Mouse (Mus musculus): Measurements from ENCODE around the gene Dnase2b. TPM values are rescaled to one million over a fixed set of nuclear protein-coding genes. Genes with fewer than 3 reads are reported as not detected.

Gene Dnase2b
- total RNA-seq, 4 experiments from 2014 or later: not detected

- DNase-seq: no peak
Observed at GRCm38 (mm10) chr3:146611821-146612220, 3.6 kb downstream of the Dnase2b start.

DNA sequence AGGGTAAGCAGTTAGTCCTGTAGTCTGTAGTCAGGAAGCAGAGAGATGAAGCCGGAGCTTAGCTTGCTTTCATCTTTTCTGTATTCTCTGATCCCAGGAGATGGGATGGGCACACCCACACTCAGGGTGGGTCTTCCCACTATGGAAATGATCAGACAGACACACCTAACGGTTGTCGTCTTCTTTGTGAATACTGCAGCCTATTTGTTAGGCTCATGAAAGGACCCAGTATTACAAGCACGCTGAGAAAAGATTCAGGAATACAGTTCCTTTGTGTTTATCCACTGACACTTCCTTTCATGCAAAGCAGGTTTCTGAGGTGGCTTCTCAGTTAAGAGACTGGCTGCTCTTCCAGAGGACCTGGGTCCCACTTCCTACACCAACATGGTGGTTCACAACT is 4.1 kb downstream of the Dnase2b start:
- no peak for DNase-seq

DNA sequence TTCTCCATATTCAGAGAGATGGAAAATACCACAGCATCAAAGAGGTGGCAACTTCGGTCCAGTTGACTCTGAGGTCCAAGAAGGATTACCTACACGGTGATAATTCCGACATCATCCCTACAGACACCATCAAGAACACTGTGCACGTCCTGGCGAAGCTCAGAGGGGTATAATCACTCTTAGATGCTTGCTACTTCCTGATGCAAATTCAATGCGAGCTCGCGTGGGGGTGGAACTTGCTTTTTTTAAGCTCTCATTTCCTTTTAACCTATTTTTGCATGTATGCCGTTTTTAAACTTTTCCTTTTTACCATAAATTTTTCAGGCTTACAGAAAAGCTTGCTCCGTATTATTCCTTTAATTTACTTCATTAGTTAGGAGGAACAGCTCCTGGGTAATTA is 5.1 kb downstream of the Dnase2b start:
- DNase-seq: no peak

- no peak for DNase-seq
Observed at GRCm38 (mm10) chr3:146607368-146607767, 8.0 kb downstream of the Dnase2b start.

GRCm38 (mm10) chr3:146604647-146605046 is 10.7 kb downstream of the Dnase2b start:
- DNase-seq: no peak

DNA sequence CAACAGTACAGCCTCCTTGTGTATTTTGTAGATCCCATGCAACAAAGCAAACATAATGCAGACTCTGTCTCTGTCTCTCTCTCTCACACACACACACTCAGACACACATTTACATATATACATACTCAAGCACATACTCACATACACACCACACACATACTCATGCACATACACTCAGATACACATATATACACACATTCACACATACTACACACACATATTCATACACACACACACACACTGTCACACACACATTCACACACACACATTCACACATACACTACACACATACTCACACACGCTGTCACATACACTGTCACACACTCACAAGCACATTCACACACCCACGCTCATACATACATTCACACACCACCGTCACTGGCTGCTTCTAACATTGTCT is 12.9 kb downstream of the Dnase2b start:
- no peak for DNase-seq

GRCm38 (mm10) chr3:146601205-146601604 is 14.2 kb downstream of the Dnase2b start:
- no peak for DNase-seq

DNA sequence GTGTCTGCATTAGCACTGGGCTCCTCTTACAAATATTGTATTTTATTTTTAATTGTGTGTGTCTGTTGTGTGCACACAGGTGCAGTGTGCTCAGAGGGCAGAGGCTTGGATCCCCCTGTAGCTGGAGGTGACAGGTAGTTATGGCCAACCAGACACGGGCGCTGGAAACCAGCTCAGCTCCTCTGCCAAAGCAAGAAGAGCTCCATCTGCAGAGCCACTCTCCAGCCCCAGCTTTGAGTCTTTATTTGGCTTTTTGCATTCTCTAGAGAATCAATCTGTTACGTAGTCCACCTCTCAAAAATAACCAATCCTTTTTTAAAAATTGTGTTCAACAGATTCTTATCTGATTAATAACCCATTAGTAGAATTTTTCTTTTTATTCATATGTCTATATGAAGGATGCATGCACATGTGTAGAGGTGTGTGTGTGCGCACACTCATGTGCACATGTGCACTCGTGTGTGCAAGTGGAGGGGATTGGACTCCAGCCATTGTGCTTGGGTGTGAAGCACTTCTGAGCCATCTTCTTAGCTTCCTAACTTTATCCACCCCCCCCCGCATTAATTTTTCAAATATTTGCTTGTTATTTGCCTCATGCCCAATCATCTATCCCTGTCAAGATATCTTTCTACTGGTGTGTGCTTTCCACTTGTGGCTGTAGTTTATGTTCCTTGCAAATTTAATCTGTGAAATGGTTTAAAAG is 16.0 kb downstream of the Dnase2b start:
- DNase-seq: no peak

- DNase-seq: no peak
Observed at GRCm38 (mm10) chr3:146598411-146598810, 17.0 kb downstream of the Dnase2b start.

- no peak for DNase-seq
Observed at GRCm38 (mm10) chr3:146596864-146597263, 18.5 kb downstream of the Dnase2b start.

DNA sequence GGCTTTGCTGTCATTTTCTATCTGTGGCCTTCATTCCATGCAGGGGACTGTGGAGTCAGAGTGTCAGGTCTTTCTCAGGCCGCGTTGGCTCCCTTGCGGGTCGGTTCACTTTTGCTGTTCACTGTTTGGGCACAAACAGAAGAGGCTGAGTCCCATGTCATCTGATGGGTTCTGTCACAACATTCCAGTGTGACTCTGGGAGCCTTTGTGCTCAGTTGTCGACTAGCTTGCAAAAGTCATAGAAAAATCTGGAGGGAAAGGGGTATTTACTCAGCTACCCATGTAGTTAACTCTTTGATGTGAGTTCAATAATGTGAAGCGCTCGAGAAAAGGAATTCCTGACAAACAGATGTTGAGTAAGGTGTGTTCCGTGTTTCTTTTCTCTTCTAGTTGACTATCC is 19.0 kb downstream of the Dnase2b start:
- no peak for DNase-seq

- DNase-seq: no peak
Observed at GRCm38 (mm10) chr3:146595440-146595839, 20.0 kb downstream of the Dnase2b start.

GRCm38 (mm10) chr3:146591601-146592000 is 23.8 kb downstream of the Dnase2b start:
- DNase-seq: no peak

DNA sequence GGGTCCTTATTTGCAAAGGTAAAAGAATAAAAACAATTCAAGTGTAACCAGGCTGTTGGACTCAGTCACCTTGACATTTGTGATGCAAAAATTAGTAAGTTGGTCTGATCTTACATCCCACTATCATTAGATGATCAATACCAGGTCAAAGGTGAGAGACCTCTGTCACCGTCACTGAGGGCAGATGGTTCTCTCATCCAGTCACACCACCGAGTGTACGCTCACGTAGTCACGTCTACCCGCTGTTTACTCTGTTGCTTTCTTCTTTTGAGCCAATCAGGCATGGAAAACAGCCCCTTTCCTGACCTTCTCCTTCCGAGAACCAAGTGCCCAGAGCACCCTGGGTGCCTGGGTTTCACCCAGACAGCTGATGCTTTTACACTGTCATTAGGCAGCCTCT is 24.2 kb downstream of the Dnase2b start:
- no peak for DNase-seq

GRCm38 (mm10) chr3:146589523-146589922 is 25.9 kb downstream of the Dnase2b start:
- no peak for DNase-seq

GRCm38 (mm10) chr3:146586616-146587015 is 28.8 kb downstream of the Dnase2b start:
- DNase-seq: no peak

- no peak for DNase-seq
Observed at GRCm38 (mm10) chr3:146583908-146584307, 31.5 kb downstream of the Dnase2b start.

- DNase-seq: no peak
Observed at GRCm38 (mm10) chr3:146583478-146583877, 31.9 kb downstream of the Dnase2b start.

DNA sequence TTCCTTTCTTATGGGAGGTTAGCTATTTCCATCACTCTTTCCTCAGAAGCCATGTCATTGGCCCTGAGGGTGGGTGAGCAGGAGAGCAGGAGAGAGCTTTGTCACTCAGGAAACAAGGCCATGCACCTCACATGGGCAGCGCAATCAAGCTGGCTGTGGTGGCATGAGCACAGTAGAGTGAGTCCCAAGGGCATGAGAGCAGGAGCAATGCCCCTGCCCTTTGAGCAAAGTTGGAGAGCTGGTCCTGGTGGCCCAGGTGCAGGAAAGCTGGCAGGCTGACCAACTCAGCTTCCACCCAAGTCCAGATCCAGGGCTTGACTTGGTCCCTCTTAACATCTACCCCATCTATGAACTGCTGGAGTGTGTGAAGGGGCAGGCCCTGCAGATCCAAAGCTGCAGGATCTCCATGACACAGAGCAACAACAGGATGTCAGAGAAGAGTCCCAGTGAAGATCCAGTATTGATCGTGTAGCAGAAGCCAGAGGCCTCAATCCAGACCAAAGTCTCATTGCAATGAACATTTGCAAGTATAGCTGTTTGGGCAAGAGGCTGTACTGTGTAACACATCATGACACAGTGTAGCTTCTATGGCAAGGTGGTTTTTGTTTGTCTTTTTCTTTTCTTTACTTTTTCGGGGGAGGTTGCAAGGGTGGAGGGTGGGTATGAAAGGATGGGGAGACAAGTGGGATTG is 35.2 kb downstream of the Dnase2b start:
- DNase-seq: no peak

DNA sequence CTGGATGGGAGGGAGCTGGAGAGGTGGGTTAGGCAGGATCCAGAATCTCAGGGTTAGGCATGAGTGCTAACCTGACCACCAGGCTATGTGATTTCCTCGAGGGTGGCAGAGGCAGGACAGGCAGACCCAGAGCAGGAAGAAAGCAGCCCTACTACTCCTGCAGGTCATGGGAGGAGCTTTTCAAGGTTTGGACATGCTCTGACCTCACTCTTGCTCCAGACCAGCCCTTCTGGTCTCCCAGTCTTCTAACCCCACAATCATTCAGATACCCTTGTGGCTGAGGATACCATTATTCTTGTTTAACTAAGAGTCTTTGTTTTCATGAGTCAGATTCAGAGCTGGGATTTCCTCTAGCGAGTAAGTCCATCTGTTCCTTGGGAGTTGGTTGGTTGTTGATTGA is 37.8 kb downstream of the Dnase2b start:
- DNase-seq: no peak

DNA sequence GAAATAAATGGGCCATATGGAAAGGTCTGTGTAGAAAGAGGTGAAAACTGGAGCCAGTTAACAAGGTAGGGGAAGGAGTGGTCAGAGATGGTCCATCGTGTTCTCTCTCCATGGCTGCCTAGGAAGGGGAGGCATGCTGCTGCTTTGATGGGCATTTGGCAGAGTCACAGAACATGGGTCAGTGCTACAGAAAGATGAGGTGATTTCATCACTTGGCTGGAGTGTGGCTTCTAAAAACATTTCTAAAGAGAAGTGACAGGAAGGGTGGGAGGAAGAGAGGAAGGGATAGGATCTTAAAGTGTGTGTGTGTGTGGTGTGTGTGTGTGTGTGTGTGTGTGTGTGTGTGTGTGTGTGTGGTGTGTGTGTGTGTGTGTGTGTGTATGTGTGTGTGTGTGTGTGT is 44.1 kb downstream of the Dnase2b start:
- DNase-seq: no peak

DNA sequence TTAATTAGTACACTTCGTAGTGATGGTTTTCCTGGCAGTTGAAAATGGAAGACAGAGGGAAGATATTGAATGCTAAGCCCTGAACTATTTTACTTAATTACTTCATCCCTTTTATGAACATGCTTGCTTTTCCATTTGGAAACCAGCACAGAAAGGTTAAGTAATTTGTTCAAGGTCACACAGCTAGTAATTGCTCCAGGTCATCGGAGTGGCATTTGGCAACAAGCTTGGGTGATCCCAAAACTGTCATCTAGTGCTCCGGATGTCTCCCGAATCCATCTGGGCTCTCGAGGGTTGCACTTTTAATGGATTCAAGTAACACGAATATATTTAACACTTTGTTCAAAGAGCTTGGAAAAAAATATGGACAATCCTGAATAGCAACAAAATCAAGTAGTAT is 44.5 kb downstream of the Dnase2b start:
- DNase-seq: no peak

GRCm38 (mm10) chr3:146570148-146570782 is 45.1 kb downstream of the Dnase2b start, which contains the start of gene Uox:
Gene Uox, plus strand, starts transcription at chr3:146570426.
- no peak for DNase-seq

- DNase-seq: no peak
Observed at GRCm38 (mm10) chr3:146569594-146569993, 45.8 kb downstream of the Dnase2b start.
